Mouse (Mus musculus) neural tube, embryonic 13.5 days (tissue): Measurements from ENCODE around the gene Apba2. TPM values are rescaled to one million over a fixed set of nuclear protein-coding genes. Genes with fewer than 3 reads are reported as not detected.
A peak's percentile ranks its signal among the peaks of the same experiment; 100 is the strongest.

ENCODE experiments used
- ATAC-seq: fragments of 200-750 bp; cut with Nextera tagmentation; 2 replicates; pipeline ENCODE4 v1.8.0; 2017; ENCODE audit warnings: low read depth, mild to moderate bottlenecking, moderate TSS enrichment, moderate library complexity
- H3K27ac ChIP-seq: fragments of 300-500 bp; sonication (generic); replicated peaks from 2 replicates; pipeline ENCODE4 v1.5.1; 2015; ENCODE audit warnings: moderate library complexity, mild to moderate bottlenecking, inconsistent platforms
- H3K27me3 ChIP-seq: fragments of 300-500 bp; sonication (generic); 2 replicates; pipeline ENCODE4 v1.6.1; 2015; ENCODE audit warnings: mild to moderate bottlenecking, inconsistent platforms
- H3K36me3 ChIP-seq: fragments of 300-500 bp; sonication (generic); 2 replicates; pipeline ENCODE4 v1.6.1; 2015; ENCODE audit warnings: mild to moderate bottlenecking, inconsistent platforms
- H3K4me1 ChIP-seq: fragments of 300-500 bp; sonication (generic); replicated peaks from 2 replicates; pipeline ENCODE4 v1.6.1; 2015; ENCODE audit warnings: inconsistent platforms
- H3K4me2 ChIP-seq: fragments of 300-500 bp; sonication (generic); 2 replicates; pipeline ENCODE4 v1.6.1; 2015; ENCODE audit warnings: inconsistent platforms, mild to moderate bottlenecking, moderate library complexity
- H3K4me3 ChIP-seq: fragments of 300-500 bp; sonication (generic); 2 replicates; pipeline ENCODE4 v1.5.1; 2015; ENCODE audit warnings: mild to moderate bottlenecking, inconsistent platforms
- H3K9ac ChIP-seq: fragments of 300-500 bp; sonication (generic); 2 replicates; pipeline ENCODE4 v1.6.1; 2015; ENCODE audit warnings: moderate library complexity, mild to moderate bottlenecking, inconsistent platforms
- H3K9me3 ChIP-seq: fragments of 300-500 bp; sonication (generic); 2 replicates; pipeline ENCODE4 v1.6.1; 2016; ENCODE audit warnings: inconsistent platforms
- WGBS: fragments of 180-500 bp; shearing (Covaris S2); methylation state at CpG from one replicate; pipeline ENCODE4 v1.1.7; 2015; 5-methylcytosine and 5-hydroxymethylcytosine counted together
- polyA plus RNA-seq: library from polyadenylated mRNA; unstranded; fragments of >200 nt; fragmentation: Nextera tagmentation; extraction: Ambion mirVana; gene quantifications from 2 replicates; pipeline ENCODE4 v1.2.1, GENCODE M21; 2015

Apba2 gene
- polyA plus RNA-seq, 1 experiment from 2014 or later: 141 TPM

DNA sequence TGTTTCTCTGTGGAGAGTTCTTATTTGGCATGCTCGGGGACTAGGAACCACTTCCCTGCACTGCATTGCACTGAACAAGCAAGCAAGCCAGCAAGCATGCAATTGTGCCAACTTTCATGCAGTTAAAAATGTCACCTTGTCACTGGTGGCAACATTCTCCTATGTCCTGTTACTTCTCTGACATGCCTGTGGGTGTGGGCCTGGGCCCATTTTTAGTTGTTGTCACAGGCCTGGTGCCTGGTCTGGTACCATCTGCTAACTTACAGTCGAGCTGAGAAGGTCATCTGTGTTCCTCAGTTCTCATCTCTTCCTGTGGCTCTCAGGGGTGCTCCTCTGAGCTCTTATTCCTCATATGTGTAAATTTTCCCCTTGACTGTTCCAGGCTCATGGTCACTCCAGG is 33.8 kb downstream of the Apba2 start:
- no peak overlapping the region for H3K4me3 ChIP-seq
- 0 out of 2 replicates have a peak, but pooled peaks cover 1% of the 10 kb centered on the region for H3K36me3 ChIP-seq
- no peak overlapping the region for H3K27ac ChIP-seq
- ATAC-seq: no peak
- H3K27me3 ChIP-seq: no peaks in the 10 kb centered on the region
- peaks cover 30% of the 10 kb centered on the region for H3K4me1 ChIP-seq
- no peak overlapping the region for H3K9ac ChIP-seq
- 90% methylated on average over 2 of the region's 2 CpGs for WGBS
- no peak overlapping the region for H3K4me2 ChIP-seq
- no peaks in the 10 kb centered on the region for H3K9me3 ChIP-seq

DNA sequence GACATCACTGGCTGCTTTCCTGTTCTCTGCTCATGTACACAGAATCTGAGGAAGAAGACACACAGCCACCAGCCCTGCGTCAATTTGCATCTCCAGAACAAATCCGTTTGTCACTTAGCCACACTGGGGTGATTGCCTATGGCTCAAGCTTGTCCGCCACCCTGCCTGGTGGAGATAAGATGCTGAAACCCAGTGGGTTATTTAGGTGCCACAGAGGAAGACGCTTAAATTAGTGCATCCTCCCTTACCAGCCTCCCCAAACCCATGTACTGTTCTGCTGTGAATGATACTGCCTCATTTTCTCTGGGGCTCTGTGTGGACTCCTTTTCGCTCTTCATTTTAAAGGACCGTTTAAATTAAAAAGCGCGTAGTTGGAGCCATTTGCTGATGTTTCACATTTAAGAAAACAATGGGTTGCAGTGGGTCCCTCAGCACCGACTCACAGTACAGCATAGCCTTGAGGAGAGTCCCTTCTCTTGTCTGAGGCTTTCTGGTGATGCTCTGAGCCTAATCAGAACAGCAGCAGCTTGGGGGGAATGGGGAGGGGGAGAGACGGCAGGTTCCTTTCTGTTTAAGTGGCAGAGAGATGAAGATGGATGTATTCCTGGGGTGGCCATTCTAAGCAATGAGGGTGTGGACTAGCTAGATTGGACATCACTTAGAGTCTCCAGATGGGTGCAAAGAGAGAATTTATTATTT is 38.1 kb downstream of the Apba2 start:
- Histone ChIP-seq H3K27ac (peak overlapping the region; percentile 80), H3K4me2 (0 out of 2 replicates have a peak overlapping the region, but pooled peaks have one; percentile 13), H3K4me1 (peaks cover 16% of the 10 kb centered on the region), H3K9ac (peak overlapping the region; percentile 49; the same call in 1 of the 2 replicates), H3K36me3 (no peaks in the 10 kb centered on the region), H3K4me3 (no peak overlapping the region), H3K27me3 (no peaks in the 10 kb centered on the region), H3K9me3 (no peaks in the 10 kb centered on the region)
- peak; percentile 83 for ATAC-seq
- 28% methylated on average over 10 of the region's 10 CpGs for WGBS

DNA sequence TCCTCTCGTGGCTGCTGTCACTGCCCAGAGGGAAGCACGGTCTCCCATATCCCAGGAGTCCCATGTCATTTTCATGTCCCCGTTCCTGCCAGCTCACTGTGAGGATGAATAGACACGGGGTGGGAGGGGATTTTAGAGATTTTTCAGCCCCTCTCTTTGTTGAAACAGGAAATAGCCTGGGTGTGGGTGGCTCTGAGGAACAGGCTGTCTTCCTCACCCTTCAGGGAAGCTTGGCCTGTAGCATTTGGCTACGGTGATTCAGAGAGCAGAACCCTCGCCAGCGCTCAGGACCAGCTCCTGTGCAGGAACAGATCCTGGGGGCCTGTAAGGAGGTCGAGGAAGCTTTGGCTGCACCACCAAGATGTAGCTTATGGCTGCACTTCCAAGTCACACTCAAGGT is 45.3 kb downstream of the Apba2 start:
- Histone ChIP-seq H3K27ac (no peak overlapping the region), H3K36me3 (no peaks in the 10 kb centered on the region), H3K9ac (no peak overlapping the region), H3K4me2 (no peak overlapping the region), H3K4me1 (peaks cover 40% of the 10 kb centered on the region), H3K4me3 (no peak overlapping the region), H3K27me3 (no peaks in the 10 kb centered on the region), H3K9me3 (no peaks in the 10 kb centered on the region)
- ATAC-seq: no peak
- 74% methylated on average over 8 of the region's 8 CpGs for WGBS

DNA sequence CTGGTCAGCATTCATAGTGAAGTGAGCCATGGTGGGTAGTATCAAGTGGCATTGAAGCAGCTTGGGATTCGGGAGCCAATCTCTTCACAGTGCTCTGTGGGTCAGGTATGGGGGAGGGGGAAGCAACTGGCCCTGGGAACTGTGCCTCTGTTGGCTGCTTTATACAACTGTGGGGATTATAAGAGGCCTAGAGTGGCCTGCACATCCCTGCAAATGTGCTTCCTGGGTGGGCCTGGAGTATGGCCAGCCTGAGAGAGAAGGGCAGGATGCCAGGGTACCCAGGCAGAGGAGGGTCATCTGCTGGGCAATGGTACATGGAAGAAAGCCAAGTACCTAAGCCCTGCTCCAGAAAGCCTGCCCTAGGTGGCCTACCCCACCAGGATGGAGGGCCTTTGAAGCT is 49.4 kb downstream of the Apba2 start:
- peak; percentile 67; the same call in 1 of the 2 replicates for ATAC-seq
- H3K4me2 ChIP-seq: no peak overlapping the region
- H3K4me1 ChIP-seq: peaks cover 33% of the 10 kb centered on the region
- H3K9me3 ChIP-seq: no peaks in the 10 kb centered on the region
- 62% methylated on average over 1 of the region's 1 CpGs for WGBS
- no peak overlapping the region for H3K27ac ChIP-seq
- H3K27me3 ChIP-seq: no peaks in the 10 kb centered on the region
- H3K9ac ChIP-seq: no peak overlapping the region
- H3K36me3 ChIP-seq: peaks cover 22% of the 10 kb centered on the region
- H3K4me3 ChIP-seq: no peak overlapping the region

DNA sequence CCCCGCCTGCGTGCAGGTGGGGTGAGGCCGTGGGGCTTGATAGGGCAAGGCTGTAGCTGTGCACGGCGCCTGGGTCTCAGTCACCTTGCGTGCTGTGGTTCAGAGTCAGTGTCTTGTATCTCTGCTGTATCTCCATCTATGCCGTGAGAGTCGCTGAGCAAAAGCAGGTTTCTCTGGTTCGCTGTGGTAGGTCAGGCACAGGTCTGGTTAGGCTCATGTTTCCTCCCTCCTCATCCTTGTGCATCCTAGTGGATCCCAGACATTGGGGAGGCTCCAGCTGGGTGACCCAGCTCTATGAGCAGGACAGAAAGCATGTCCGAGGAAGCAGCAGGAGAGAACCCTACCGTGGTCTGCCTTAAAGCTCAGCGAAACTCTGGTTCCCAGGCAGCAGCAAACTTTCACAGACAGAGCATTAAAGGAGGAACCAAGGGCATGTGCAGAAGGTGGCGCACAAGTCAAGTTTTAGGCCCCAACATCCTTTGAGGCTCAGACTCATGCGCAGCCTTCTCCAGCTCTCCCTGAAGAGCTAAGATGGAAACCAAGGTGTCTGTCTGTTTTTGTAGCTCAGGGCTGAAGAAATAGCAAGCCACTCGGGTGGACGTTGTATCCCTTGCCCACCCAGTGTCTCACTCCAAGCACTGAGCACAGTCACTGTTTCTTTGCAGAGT is 51.2 kb downstream of the Apba2 start:
- H3K36me3 ChIP-seq: peaks cover 23% of the 10 kb centered on the region
- H3K4me2 ChIP-seq: no peak overlapping the region
- ATAC-seq: no peak
- no peaks in the 10 kb centered on the region for H3K9me3 ChIP-seq
- no peak overlapping the region for H3K9ac ChIP-seq
- peaks cover 25% of the 10 kb centered on the region for H3K4me1 ChIP-seq
- no peak overlapping the region for H3K27ac ChIP-seq
- no peaks in the 10 kb centered on the region for H3K27me3 ChIP-seq
- H3K4me3 ChIP-seq: no peak overlapping the region
- 85% methylated on average over 13 of the region's 16 CpGs for WGBS

DNA sequence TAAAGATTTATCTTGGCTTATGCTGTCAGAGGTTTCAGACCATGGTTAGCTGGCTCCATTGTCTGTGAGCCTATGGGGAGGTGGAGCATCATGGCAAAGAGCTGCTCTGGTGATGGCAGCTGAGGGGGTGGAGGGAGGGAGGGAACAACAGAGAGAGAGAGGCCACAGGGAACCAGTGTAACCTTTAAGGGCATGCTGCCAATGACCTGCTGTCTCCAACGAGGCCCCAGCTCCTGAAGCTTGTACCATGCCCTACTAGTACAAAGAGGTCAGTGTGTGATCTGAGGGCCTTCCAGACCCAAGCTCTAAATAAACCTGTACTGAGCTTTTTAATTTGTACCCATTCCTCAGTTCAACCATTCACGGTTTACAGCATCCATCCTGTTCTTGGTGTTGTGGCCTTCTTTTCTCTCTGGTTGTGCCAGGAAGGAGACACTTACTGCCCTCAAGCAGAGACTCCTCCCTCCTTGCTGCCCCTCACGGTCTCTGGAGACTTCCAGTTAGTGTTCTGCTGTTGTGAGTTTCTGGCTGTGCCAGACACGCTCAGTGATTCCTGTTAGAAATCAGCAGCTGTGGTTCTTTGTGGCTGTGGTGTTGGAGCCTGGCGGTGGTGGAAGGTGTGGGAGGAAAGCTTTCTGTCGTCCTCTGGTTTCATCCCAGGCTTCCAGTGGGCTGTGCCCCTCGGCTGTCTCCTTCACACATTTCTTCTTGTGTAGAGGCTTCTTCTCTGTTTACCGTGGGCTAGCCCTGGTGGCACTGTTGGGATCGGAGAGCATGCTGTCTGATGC is 60.4 kb downstream of the Apba2 start:
- no peak for ATAC-seq
- Histone ChIP-seq H3K9ac (no peak overlapping the region), H3K4me1 (peaks cover 42% of the 10 kb centered on the region), H3K4me2 (no peak overlapping the region), H3K9me3 (no peaks in the 10 kb centered on the region), H3K27ac (0 out of 2 replicates have a peak overlapping the region, but pooled peaks have one; percentile 23), H3K4me3 (no peak overlapping the region), H3K27me3 (no peaks in the 10 kb centered on the region), H3K36me3 (no peaks in the 10 kb centered on the region)
- 63% methylated on average over 9 of the region's 9 CpGs for WGBS

DNA sequence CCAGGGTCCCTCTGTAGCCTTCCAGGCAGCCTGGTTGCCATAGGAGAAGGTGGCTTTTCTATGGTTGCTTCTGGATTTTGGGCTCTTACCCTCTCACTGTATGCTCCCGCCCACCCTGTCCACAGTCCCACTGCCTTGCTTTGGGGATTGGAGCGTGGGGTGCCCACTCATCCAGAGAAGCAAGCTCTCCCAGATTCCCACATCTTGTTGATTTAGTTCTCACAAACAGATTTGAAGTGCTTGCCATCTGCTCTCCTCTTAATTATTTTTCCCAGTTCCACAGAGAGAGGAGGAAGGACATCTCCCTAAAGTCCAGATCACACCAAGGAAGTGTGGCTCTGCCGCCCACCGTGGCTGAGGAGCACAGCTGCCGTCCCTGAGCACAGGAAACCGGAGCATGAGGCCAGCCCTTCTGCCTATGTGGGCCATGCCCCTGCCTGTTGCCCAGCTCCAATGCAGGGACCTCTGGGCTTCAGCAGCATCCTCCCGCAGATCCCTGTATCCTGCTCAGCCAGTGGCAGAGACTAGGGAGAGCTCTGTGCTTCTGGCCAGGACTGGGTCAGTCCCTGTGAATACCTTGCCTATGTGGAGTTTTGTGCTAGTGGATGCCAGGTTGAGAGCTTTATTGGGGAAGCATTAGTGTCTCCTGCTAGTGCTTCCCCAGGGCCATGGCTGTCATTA is 63.5 kb downstream of the Apba2 start:
- ATAC-seq: no peak
- 54% methylated on average over 7 of the region's 7 CpGs for WGBS
- H3K27me3 ChIP-seq: no peaks in the 10 kb centered on the region
- H3K36me3 ChIP-seq: peaks cover 1% of the 10 kb centered on the region; the same call in 1 of the 2 replicates
- H3K27ac ChIP-seq: peak overlapping the region; percentile 49
- H3K4me3 ChIP-seq: no peak overlapping the region
- H3K4me1 ChIP-seq: peaks cover 63% of the 10 kb centered on the region
- no peak overlapping the region for H3K4me2 ChIP-seq
- H3K9me3 ChIP-seq: no peaks in the 10 kb centered on the region
- H3K9ac ChIP-seq: no peak overlapping the region

DNA sequence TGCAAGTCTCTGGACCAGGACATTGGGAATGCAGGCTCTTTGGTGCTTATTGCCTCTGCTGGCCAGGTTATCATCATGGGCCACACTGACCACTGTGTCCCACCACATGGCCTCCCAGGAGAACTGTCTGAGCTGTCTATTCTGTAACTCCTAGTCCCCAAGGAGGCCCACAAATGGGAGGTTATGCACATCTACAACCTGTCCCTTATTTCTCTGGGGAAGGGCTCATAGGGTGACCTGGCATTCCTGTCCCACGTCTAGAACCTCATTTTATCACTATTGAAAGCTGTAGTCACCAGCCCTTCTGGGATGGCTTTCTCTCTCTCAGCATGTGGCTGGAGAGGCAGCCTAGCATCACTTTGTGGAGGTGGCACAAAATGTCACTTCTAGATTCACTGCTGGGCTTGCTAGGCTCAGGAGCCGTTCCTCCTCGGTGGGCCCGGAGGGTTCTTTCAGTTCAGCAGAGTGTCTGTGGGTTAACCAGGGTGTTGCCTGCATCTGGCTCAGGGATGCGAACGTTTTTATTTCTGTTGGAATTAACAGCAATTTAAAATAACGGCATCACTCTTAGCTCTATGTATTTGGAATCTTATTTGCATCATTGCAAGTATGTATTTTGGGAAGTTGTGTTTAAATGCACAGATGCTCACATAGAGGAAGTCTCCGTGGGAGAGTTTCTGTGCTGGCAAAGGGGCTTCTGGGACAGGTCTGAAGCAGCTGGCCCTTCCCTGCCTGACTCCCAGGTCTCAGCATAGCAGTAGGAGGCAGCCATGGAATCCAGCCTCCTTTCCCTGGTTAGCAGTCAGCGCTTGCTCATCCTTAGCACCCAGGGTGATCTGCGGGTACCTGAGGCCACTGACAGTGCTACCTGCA is 65.1 kb downstream of the Apba2 start:
- H3K4me1 ChIP-seq: peaks cover 65% of the 10 kb centered on the region
- H3K4me3 ChIP-seq: no peak overlapping the region
- 69% methylated on average over 10 of the region's 10 CpGs for WGBS
- H3K27me3 ChIP-seq: no peaks in the 10 kb centered on the region
- peaks cover 4% of the 10 kb centered on the region; the same call in 1 of the 2 replicates for H3K36me3 ChIP-seq
- no peak overlapping the region; the same call in 1 of the 2 replicates for H3K27ac ChIP-seq
- no peak overlapping the region for H3K4me2 ChIP-seq
- ATAC-seq: no peak
- no peak overlapping the region for H3K9ac ChIP-seq
- no peaks in the 10 kb centered on the region for H3K9me3 ChIP-seq

DNA sequence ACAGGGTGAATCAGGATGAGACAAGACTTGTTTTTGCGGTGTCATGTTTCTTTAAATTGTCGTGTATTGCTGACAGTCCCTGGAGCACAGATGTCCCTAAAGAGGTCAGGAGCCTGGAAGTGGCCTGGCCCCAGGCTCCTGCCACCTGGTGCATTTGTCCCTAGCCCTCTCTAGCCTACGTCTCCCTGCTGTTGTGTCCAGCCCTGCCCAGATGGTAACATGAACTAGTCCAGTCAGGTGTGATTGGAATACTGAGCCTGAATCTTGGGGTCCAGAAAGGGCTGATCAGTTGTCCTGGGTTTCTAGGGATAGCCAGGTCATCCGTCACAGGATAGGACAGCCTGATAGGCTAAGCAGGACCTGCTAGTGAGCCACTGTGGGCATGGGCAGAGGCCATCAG is 67.2 kb downstream of the Apba2 start:
- Histone ChIP-seq H3K27me3 (no peaks in the 10 kb centered on the region), H3K4me1 (peaks cover 59% of the 10 kb centered on the region)
- 51% methylated on average over 4 of the region's 4 CpGs for WGBS

DNA sequence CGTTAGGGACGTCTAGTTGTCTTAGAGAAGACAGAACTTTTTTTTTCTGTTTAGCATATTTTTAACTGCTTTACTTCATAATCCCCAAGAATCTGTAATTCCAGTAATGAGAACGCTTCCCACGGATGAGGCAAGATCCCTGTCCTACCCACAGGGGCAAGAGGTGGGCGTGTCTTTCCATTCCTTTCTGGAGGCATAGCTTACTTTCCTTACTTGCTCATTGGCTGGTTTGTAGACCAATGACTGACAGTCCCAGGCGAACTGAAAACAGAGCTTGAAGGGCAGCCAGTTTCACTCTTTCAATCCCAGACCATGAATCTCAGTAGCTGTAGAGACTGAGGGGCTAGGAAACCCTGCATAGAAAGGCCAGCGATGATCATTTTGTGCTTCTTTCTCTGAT is 68.2 kb downstream of the Apba2 start:
- Histone ChIP-seq H3K27me3 (no peaks in the 10 kb centered on the region), H3K4me3 (no peak overlapping the region), H3K9ac (no peak overlapping the region), H3K9me3 (no peaks in the 10 kb centered on the region), H3K36me3 (peaks cover 4% of the 10 kb centered on the region; the same call in 1 of the 2 replicates), H3K4me2 (no peak overlapping the region), H3K4me1 (peaks cover 55% of the 10 kb centered on the region), H3K27ac (no peak overlapping the region)
- ATAC-seq: no peak; the same call in 1 of the 2 replicates
- 58% methylated on average over 7 of the region's 7 CpGs for WGBS

More for the DNA sequence above, 67.2 kb downstream of the Apba2 start:
- Histone ChIP-seq H3K36me3 (peaks cover 4% of the 10 kb centered on the region; the same call in 1 of the 2 replicates), H3K9me3 (no peaks in the 10 kb centered on the region), H3K4me2 (no peak overlapping the region), H3K27ac (no peak overlapping the region), H3K9ac (no peak overlapping the region), H3K4me3 (no peak overlapping the region)
- no peak for ATAC-seq

DNA sequence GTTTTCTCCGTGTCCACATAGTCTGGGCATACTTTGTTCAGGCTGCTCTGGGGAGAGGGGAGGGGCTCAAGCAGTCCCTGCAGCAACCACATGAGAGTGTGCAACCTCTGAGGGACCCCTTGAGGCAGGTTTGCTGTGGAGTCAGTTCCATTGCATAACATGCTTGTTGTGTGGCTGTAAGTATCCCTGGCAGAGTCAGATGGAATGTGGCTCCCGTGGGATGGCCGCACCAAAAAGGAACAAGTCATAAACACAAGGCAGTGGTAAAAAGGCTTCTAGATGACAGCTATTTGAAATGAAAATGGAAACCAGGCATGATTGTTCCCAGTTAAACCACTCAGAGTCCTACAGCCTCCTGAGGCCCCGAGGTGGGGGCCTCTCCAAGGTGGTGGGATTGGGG is 69.4 kb downstream of the Apba2 start:
- 93% methylated on average over 4 of the region's 4 CpGs for WGBS
- Histone ChIP-seq H3K36me3 (peaks cover 4% of the 10 kb centered on the region; the same call in 1 of the 2 replicates), H3K4me2 (no peak overlapping the region), H3K9me3 (no peaks in the 10 kb centered on the region), H3K9ac (no peak overlapping the region), H3K27me3 (no peaks in the 10 kb centered on the region), H3K27ac (no peak overlapping the region), H3K4me3 (no peak overlapping the region), H3K4me1 (peaks cover 43% of the 10 kb centered on the region)
- ATAC-seq: no peak
